Mouse (Mus musculus) kidney, postnatal 10 days (tissue): Measurements from ENCODE around the gene Shisa7.
A peak's percentile ranks its signal among the peaks of the same experiment; 100 is the strongest.

Experiments
- DNase-seq: peaks from one replicate; pipeline ENCODE4 v3.0.0; 2021; ENCODE audit warnings: mixed read lengths

Shisa7 gene

DNA sequence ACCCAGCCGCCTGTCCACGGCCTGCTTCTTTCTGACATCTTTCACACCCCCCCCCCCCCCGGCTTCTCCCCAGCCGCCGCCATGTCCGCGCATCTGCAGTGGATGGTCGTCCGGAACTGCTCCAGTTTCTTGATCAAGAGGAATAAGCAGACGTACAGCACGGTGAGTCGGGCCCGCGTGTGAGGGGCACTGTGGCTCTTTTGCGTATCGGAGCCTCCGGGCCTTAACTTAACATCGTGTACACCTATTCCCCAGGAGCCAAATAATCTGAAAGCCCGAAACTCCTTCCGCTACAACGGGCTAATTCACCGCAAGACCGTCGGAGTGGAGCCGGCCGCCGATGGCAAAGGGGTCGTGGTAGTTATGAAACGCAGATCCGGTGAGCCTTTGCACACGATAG lies 51.2 kb downstream of the Shisa7 start:
- DNase-seq = peak; percentile 31

DNA sequence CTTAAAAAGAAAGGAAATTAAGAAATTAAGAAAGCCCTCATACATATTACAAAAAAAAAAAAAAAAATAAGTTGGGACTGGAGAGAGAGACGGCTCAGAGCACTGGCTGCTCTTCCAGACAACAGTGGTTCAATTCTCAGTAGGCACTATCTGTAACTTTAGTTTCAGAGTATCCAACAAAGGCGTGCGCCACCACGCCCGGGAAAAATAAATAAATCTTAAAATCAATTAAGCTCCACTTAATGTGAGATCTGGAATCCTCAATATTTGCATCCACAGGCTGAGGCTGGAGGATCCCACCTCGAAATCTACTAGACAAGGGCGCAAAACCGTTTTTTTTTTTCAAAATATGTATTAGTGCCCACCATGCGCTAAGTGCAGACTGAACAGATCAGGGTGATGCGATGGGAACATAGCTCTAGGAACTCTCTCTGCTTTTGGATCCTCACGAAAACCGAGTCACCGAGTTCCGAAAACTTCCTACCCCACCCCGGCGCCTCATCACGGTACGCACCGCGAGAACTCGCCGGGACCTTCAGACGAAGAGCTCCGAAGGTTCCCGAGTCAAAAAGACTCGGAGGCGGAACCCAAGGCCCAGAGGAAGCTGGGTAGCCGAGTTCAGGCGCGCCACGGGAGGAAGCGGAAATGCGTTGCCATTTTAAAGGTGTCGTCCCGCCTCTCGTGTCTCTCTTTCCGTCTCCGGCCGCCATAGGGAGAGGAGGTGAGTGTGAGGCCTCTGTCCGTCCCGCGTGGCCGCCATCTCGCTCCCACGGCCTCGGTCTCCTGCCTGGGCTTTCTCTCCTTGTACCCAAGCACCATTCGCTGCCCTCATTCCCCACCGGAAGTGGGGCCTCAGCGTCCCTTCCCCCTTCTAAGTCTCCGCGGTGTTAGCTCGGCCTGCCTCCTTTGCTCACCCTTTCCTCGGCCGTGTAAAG lies 52.0 kb downstream of the Shisa7 start, which contains the start of gene Rpl28:
TSS of gene Rpl28 (plus strand) at position 597 of the 935 bp plus-strand sequence.
- DNase-seq = peak; percentile 97

DNA sequence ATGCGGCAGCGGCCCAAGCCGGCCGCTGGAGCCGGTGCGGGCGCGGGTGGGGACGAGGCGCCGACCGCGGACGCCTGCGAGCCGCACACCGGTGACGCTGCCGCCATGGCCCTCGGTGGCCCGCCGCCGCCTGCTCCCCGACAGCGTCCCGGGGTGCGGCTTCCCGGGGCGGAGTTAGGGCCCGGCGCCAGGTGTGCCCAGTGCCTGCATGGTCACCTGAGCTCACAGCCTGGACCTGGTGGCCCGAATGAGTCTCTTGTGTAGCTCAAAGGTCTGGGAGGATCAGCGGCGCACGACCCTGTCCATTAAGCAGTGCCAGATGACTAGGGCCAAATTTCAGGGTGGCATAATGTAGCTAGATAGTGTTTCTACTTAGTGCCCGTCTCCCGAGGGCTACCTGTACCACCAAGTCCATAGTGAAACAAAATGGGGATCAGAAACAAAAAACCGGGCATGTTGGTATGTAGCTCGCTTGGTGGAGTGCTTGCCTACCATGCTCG lies 55.0 kb downstream of the Shisa7 start, which contains the start of gene Tmem238:
TSS of gene Tmem238 (minus strand) at position 221 of the 500 bp plus-strand sequence.
- peak; percentile 81 for DNase-seq

DNA sequence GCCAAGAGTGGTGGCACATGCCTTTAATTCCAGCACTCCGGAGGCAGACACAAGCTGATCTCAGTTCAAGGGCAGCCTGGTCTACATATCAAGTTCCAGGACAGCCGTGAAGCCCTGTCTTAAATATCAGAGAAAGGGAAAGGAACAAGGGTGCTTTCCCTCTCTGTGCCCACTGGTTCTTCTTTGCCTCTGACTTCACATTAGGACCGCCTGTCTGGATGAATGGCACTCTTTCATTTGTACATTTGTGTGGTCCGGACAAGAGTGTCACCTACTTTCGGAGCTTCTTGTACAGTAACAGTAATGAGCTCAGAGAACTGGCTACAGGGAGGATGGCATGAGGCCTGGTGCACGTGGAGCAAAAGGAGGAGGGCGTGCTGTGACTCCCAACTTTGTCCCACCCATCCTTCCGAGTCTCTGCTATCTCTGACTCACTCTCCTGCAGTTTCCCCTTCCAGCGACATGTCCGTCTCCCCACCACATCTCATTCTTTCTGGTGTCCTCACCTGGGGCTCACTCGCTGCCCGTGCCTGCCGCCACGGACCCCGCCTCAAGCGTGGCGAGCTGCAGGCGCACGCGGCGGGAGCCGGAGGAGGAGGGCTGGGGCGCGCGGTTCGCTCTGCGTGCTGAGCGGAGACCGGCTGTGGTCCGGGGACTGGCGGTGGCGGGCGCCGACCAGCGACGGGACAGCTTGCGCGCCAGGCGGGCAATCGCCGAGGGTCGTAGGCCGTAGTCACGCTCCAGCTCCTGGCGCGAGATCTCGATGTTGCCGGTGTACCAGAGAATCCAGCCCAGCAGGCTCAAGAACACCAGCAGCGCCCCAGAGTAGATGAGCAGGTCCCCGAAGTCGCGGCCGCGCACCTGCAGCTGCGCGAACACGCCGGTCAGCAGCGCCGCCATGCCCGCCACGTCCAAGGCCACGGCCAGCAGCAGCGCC lies 55.7 kb downstream of the Shisa7 start:
- DNase-seq = peak; percentile 85

DNA sequence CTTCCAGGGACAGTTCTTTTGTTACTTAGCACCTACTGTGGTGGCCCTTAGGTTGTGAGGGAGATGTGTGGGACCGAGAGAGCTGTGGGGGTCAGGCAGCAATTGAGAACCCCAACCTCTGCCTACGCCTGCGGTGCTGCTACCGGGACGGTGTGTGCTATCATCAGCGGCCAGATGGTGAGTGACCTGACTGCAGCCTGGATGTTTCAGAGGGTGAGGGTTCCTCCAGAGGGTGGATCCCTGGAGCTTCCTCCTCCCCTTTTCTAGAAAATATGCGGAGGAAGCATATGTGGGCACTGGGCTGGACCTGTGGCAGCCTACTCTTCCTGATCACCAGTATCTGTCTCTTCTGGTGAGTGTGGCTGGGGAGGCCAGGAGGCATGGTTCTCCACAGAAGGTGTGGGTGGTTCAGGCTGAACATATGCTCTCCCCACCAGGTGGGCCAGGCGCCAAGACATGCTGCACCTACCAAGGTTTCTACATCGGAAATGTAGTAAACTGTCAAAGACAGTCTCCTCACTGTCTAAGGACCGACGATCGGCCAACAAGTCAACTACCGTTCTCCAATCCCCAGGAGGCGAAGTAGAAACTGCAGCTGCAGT lies 60.7 kb downstream of the Shisa7 start:
- DNase-seq = no peak

DNA sequence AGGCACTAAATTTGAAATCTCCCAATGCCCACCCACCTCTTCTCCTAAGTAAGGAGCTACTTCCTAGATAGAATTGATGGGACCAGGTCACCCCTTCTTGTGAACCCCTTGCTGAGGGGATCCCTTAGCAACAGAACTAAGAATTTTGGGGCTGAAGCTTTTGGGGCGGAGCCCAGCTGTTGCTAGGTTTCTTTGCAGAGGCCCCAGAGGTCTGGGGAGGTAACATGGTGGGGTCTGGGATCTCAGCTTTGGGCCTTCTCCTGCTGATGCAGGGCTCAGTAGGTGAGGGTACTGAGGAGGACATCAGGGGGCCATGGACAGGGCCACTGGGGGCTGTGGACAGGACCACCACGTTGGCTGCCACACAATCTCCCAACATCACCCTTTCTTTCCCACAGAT lies 61.7 kb downstream of the Shisa7 start, which contains the start of the genes Il11 and Tmem190:
TSS of gene Il11 (minus strand) at position 101 of the 400 bp plus-strand sequence.
TSS of gene Tmem190 (plus strand) at position 179 of the 400 bp plus-strand sequence.
- DNase-seq = no peak

DNA sequence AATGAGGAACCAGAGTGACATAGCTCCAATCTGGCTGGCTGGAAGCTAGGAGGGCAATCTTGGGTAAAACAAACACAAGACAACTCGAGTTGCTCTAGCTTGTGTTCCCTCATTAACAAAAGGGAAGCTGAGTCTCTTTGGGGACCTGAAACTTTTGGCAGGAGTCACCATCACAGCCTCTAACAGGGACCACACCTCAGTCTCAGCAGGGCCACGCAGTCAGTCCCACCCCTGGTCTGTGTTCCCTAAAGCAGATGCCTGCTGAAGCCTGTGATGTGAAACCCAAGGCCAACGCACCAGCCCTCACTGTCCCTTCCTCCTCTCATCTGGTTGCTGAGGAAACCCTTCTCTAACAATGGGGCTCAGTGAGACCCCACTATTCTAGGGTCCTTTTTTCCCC lies 62.4 kb downstream of the Shisa7 start:
- DNase-seq = no peak

DNA sequence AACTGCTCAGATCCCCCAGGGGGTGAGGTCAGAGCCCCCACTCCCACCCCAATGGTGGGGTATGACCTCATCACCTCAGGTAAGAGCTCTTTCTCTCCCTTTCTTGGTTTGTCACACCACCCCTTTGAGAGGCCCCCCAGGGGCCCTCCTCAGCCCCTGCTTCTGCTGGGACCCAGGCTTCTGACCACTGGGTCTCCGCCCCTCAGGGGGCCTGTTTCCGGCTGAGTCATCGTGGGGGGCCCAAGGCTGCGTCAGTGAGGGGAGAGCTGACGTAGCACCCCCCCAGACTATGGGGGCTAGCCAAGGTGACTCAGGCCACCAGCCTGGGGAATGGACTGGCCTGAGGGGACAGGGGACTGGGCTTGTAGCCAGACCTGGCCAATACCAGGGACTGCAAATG lies 64.6 kb downstream of the Shisa7 start:
- no peak for DNase-seq

DNA sequence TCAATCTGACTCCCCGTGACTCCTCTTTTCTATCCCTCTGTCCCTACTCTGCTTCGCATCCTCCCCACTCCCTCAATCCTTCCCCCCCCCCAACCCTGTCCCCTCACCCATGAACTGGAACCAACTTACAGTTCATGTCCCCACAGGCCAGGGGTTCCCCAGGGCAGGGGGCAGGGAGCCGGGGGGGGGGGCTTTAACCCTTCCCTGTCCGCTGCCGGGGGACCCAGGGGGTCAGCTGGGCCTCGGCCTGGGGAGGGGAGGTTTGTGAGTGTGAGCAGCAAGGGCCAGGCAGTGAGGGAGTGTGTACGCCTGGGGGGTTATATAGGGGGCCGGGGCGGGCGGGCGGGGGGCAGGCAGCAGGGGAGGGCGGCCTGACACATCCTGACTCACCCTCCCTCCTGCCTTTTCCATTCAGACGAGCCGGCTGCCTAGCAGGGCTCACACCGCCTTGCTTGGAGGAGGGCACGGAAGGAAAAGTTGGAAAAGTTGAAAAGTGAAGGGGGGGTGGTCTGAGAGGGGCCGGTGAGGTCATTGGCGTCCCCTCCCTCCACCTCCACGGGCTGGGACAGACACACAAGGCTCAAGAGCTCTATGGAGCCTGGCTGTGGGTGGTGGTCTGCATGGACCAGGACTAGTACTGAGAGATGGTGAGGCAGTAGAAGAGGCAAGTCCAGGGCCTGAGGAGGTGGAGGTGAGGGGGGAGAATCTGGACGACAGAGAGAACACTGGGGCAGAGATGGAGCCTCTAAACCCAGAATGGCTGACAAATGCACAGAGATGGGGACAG lies 66.5 kb downstream of the Shisa7 start:
- DNase-seq = no peak

DNA sequence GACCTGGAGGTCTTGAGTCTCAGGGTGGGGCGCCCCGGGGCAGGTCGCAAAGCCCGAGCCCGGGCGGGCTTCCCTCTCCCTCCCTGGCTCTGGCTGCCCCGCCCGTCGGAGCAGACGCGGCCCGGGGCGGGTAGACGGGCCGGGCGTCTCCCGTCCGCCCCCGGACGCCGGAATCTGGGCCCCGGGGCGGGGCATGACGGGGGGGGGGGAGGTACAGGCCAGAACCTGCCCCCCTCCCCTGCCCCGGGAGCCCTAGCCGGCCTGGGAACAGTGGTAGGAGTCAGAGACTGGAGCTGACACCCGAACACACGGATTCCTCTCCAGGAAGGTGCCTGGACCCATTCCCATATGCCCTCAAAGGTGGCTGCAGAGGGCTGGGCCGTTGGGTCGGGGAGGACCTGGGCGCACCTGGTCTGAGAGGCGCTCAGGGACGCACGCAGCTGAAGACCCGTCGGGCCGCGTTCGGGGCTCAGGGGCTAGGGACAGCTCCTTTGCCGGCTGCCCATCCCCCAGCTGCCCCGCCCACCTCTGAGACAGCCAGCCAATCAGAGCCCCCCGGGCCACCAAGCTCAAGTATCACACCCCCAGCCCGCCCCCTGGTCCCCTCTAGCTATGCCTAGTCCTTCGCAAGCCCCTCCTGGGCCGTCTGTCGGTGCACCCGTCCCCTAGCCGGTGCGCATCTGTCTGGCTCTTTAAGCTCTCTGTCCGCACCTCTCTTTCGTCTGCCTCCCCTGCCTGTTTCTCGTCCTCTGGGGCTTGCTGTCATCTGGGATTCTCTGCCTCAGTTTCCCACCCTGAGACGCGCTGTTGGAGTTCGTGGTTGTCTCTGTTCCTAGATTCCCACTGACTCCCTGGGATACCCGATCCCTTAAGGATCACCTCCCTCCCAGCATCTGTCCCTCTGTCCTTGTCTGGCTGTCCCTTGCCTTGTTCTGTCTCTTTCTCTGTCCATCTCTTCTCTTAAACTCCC lies 67.3 kb downstream of the Shisa7 start:
- peak; percentile 89 for DNase-seq

DNA sequence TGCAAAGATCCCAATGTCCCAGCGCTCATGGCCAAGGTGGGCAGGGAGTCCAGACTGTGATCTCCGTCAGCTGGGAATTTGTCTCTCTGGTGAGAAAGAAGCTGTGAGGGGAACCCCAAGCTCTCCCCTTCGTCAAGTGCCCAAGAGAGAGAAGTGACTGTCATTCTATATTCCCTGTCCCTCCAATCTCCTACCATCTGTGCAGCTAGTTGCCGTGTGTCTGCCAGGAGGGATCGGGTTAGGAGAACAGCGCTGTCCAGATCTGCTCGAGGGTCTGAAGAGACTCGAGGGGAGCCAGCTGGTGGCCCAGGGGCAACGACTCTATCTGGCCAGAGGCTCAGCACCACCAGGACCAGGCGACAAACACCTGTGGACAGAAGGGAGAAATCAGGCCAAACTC lies 68.4 kb downstream of the Shisa7 start:
- no peak for DNase-seq
